Mouse (Mus musculus): Measurements from ENCODE around the gene Dap. TPM values are rescaled to one million over a fixed set of nuclear protein-coding genes. Genes with fewer than 3 reads are reported as not detected.

The Dap gene
- polyA plus RNA-seq, 1 experiment = 34.9 TPM

- Histone ChIP-seq H3K36me3 (ENCODE audit: control insufficient read depth, insufficient read depth, low read length) (no peaks in the 10 kb centered on the region), H3K4me1 (replicated peaks; ENCODE audit: control insufficient read depth, insufficient read depth, low read length) (no peaks in the 10 kb centered on the region), H3K27ac (ENCODE audit: control insufficient read depth, insufficient read depth, low read length) (no peak overlapping the region), H3K4me3 (ENCODE audit: control insufficient read depth, insufficient read depth, low read length) (no peak overlapping the region), H3K27me3 (ENCODE audit: control insufficient read depth, insufficient read depth, low read length) (no peaks in the 10 kb centered on the region)
- TF ChIP-seq POLR2A (IDR thresholded peaks at IDR 0.05; ENCODE audit: control insufficient read depth, extremely low read depth, insufficient read depth, low read length, poor library complexity) (no peak), CTCF (IDR thresholded peaks at IDR 0.05; ENCODE audit: borderline replicate concordance, control insufficient read depth, extremely low read depth, insufficient read depth, low read length, poor library complexity) (no peak)
- 90% methylated on average over 4 of the region's 4 CpGs for WGBS
- peak; percentile 25 for DNase-seq
Measured at GRCm38 (mm10) chr15:31323684-31324083, 99.6 kb downstream of the Dap start.

Other genes with a start within 250 kb of the Dap start
- 6.9 and 7.6 TPM in 2 replicates for gene Ankrd33b, start 143.4 kb downstream of the Dap start, polyA plus RNA-seq (2012; rRNA removed)
- 0.92 and 1.1 TPM in 2 replicates for gene Ropn1l, start 229.4 kb downstream of the Dap start, polyA plus RNA-seq (2012; rRNA removed)